Mouse (Mus musculus) layer of hippocampus, adult 9-10 months (tissue): ENCODE measurements around the gene Ubqln4.

ENCODE experiments used
- DNase-seq: peaks from one replicate; pipeline ENCODE4 v3.0.0; 2022; ENCODE audit warnings: low spot score

Ubqln4 gene

DNA sequence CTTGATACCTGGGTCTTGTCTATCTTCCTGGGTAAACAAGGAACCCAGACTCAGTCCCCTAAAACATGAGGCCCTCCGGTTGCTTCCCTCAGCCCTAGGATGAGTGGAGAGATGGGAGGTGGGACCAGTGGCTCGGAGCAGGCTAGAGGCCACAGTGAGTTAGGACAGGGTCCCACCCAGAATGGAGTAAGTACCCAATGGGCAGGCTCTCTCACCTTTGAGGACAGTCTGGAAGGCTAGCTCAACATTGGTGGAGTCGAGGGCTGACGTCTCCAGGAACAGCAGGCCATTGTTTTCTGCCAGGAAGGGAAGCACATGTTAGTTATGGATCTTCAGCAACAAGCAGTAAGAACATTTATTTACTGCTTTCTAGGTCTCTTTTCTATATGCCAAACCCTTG is 11.1 kb upstream of the Ubqln4 start:
- DNase-seq, result no peak

DNA sequence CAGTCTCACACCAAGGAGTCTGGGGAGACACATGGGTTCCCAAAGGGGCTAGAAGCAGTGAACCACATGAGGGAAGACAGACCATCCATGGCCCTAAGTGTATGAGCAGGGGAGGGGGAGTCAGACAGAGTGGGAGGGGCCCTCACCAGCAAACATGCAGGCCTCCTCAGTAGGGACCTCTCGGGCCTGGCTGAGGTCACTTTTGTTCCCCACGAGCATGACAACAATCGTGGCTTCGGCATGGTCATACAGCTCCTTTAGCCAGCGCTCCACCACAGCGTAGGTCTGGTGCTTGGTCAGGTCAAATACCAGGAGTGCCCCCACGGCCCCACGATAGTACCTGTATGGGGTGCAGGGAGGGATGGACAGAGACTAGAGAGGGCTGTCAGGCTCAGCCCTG is 10.4 kb upstream of the Ubqln4 start:
- no peak for DNase-seq

DNA sequence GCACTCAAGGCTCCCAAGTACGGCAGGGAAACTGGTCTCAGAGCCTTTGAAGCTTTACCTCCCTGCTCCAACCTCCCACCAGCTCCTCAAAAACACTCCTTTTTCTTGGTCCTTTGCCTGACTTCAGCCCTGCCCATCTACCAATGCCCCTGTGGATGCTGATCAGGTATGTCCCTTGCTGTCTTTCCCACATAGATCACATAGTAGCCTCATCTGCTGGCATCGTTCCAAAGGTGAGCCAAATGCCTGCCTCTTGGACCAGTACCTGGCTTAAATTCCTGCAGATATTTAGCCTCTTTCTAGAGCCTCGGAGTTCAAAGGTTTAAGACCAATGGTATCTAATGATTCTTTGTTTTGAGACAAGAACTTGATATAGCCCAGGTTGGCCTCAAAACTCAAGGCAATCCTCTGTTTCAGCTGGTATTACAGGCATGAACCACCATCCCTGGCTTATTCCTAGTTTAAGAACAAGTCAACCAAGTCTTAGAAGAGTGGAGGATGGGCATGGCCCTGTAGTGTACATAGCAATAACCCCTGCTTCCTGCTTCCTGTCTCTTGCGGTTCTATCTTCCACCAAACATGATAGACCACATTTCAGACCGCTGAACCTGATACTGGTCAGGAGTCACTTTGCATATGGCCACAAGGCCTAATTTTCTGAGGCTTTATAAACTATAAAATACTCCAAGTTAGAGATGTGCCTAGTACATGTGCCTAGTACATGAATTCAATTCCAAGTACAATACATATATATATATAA is 9.7 kb upstream of the Ubqln4 start:
- no peak for DNase-seq

DNA sequence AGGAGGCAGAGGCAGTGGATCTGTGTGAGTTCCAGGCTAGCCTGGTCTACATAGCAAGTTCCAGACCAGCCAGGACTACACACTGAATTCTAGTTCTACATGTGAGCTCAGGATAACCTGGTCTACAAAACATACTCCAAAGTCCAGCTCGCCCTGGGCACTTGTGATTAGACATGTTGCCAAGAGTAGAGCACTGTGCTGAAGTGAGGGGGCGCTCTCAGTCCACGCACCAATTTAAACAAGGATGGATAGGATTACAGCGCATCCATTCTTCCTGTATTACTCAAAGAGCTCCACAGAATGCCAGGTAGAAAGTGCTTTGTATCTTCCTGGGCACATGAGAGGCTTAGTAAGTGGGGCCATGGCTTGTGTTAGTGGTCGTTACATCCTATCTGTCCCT is 9.0 kb upstream of the Ubqln4 start:
- DNase-seq, result no peak

DNA sequence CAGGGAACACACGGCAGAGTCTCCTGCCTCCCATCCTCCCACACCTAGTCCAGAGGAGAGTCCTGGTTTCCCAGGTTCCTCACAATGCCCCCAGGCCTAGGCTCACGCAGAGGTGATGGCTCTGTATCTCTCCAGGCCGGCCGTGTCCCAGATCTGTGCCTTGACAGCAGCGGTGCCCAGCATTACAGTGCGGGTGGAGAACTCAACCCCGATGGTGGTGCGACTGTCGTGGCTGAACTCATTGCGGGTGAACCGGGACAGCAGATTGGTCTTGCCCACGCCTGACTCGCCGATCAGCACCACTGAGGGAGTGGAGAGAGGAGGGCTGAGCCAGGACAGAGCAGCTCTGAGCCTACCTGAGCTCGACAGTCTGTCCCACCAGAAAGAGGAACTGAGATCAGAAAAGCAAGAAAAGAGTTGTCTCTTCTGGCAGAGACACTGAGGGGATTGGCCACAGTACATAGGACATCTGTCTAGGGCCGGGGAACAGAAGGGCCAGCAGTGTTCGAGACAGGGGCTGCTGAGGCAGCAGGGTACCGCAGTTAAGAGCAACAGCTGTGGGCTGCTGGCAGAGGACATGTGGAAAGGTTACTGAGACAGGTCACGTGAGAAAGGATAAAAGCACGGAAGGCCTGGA is 8.5 kb upstream of the Ubqln4 start:
- DNase-seq, result no peak

DNA sequence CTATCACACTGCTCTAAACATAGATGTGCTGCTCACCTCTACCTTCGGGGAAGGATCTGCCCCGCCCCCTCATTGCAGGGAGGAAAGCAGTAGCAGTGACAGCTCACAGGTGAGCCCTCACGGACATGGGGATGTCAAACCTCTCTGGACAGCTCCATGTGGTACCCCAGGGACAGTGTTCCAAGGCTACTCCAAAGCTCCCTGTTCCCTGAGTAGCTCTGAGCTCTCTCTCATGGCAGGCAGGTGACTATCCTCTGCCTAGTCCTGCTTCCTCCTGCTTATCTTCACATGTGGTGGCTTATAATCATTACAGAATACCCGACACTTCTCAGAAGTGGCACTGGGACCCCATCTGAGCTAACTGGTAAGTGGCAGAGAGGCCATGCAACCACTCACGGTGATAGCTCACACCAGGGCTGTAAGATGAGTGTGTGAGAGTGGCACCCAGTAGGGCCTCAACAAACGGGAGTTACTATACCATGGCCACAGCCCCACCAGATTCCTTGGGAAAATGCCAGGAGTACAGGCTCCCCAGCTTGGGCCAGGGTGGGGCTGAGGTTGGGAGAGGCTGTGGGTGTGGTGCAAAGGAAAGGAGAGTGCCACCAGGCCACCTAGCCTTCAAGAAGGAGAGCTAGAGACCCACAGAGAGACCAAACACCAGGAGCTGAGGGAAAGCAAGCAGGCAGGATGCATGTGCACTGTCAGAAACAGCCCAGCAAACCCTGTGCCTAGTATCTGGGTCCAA is 6.7 kb upstream of the Ubqln4 start:
- DNase-seq, result no peak

DNA sequence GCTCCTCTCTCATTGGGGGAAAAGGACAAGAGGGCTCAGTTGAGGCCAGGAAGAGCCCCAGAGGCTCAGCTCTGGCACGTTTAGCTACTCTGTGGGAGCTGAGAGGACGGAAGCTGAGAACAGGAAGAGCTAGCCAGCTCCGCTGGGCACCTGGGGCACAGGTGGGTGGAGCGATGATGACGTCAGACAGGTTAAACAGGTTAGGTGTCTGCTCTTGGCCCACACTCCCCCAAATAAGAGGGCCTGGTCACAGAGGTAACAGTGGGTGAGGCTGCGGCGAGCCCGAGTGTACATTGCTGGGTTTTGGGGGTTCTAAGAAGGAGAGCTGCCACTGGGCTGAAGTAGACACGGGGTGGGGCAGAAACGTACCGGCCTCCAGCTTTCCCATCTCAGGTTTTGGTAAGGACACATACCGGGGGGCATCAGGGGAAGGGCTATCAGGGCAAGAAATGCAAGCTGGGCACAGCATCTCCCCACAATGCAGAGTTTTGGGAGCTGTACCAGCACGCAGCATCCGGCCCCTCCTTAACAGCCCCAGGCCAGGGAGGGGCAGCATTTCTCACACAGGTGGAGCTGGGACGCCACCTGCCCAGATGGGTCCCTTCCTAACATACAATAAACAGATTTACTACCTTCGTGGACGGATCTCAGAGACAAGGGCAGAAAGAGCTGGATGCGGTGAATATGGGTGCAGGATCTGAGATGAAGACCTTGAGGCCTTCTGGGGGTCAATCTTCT is 5.2 kb upstream of the Ubqln4 start, which contains the start of gene Rab25:
Gene Rab25 (minus strand): TSS at position 121 of the 738 bp plus-strand sequence.
- no peak for DNase-seq

DNA sequence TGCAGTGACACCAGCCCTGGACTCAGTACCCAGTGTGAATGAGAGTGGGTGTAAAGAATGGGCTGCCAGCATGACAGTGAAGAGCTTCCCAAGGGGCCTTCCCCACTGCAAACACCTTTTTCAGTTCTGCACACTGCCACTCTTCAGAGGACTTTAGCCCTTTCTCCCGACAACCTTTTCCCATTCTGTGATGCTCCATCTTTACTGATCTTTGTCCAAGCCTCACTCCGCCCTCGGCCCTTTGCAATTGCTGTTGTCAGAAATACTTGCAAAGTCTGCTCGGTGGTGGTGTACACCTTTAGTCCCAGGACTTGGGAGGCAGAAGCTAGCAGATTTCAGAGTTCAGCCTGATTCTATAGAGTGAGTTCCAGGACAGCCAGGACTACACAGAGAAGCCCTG is 2.0 kb upstream of the Ubqln4 start:
- DNase-seq, result no peak

DNA sequence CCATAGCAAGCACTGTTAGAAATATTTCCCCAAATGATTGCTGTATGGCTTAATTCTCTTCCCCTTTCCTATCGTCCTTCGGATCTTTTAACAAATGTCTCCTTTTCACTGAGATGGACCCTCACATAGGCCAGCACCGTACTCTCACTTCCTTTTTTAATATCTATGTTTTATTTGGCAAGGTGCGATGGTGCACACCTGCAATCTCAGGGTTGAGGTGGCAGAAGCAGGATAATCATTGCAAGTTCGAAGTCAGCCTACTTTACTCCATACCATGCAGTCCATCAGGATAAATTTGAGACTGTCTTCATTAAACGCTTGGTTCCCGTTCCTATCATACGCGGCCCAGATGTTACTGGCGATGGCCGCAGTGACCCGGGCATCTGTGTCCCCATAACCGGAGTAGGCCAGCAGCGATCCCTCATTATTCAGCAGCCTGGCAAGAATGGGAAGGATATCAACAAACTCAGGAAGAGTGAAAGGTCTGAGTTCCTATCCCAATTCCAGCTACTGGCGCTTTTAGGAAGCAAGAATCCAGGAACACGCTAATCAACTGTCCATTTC is 1.4 kb upstream of the Ubqln4 start:
- no peak for DNase-seq

DNA sequence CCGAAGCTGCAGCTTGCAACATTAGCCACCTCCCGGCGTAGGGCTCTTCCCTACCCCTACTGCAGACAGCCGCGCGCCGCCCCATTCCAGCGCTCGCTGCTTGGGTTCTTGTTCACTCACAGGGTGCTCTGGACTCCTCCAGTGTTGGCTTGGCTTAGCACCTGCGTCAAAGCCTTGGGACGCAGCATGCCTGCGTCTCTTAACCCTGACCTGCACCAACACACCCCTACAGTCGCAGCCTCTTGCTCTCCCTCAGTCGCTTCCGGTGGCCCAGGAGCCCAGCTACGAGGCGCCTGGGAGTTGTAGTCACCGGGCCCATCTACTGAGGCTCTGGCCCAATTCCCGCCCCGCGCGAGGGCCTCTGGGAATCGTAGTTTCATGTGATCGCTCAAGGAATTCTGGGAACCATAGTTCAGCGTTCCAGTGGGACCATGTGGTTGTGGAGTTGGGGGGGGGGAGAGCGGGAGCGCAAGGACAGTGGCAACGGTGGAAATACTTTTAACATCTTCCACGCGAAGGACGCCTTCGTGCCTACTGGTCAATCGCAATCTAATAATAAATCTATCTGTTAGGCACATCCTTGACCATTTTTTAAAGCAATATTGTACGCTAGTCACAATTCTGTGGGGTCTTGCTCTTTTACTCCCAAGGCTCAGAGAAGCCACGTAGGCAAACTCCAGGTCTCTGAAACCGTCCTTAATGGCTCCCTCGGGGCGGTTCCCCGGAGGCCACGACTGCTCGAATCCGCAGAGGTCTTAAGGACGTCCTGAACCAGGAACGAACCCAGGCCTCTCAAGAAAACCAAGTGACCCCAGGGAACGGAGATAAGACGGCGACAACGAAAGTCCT is 658 bp upstream of the Ubqln4 start, which contains the start of gene Lamtor2:
Gene Lamtor2 (minus strand): TSS at position 399 of the 849 bp plus-strand sequence.
- peak; percentile 95 for DNase-seq

DNA sequence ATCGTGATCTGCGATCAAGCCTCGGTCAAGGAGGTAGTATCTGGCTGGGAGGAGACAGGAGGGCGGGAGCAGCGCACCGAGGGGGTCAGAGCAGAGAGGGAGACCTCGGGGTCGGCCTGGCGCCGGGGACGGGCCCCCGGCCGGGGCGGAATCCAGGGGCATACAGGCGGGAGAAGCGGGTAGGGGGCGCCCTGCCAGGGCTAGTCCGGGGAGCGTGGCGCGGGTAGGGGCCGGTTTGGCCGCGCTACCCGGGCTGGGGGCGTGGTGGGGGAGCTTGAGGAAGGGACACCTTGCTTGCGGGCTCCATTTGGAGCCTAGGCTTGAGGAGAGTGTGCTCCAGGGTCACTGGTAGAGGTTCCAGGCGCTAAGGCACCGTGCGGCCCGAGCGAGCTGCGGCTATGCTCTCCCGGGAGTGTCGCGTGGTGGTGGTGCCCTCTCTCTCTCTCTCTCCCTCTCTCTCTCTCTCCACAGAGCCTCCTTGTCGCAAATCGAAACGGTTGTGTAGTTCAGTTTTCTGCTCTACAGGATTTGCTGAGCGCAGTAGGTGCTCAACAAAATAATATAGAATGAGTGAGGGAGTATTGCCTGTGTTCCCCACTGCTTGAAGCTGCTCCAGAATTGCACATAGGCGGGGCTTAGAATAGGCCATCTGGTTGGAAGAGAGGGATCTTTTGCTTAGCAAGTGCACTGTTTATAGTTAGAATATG is 475 bp downstream of the Ubqln4 start:
- DNase-seq, result no peak

DNA sequence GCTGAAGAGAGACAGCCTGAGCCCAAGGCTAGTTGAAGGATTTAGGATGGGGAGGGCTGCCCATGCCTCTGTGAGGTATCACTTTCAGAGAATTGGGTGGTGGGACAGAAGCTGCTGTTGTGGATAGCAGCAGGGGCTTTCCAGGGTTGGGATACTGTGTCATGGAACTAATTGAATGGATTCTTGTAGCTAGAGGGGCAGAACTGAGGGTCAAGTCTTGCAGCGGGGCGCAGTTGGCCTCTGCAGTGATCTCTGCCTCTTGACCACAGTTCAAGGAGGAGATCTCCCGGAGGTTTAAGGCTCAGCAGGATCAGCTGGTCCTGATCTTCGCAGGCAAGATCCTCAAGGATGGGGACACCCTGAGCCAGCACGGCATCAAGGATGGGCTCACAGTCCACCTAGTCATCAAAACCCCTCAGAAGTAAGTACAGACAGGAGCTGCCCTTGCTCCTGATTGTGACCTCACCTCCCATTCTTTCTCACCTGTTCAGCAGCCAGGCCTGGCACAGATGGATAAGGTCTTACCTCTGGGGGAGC is 1.6 kb downstream of the Ubqln4 start:
- no peak for DNase-seq

DNA sequence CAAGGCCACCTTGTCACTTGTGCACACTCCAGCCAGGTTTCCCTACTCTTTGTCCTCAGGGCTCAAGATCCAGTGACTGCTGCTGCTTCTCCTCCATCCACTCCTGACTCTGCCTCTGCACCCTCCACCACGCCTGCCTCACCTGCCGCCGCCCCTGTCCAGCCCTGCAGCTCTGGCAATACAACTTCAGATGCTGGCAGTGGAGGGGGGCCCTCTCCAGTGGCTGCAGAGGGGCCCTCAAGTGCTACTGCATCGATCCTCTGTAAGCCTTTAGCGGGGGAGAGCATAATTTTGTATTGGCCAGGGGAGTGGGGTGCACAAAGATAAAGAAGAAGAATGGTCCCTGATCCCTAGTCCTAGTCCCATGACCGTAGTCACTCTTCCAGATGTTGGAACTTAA is 2.2 kb downstream of the Ubqln4 start:
- no peak for DNase-seq

DNA sequence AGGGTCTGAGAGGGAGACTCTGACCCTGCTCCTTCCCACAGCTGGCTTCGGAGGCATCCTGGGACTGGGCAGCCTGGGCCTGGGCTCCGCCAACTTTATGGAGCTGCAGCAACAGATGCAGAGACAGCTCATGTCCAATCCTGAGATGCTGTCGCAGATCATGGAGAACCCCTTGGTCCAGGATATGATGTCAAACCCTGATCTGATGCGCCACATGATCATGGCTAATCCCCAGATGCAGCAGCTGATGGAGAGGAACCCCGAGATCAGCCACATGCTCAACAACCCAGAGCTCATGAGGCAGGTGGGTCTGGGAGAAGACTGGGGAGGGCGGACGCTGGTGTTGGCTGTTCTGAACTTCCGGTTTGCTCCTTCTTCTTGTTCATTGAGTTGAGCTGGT is 3.1 kb downstream of the Ubqln4 start:
- DNase-seq, result no peak

DNA sequence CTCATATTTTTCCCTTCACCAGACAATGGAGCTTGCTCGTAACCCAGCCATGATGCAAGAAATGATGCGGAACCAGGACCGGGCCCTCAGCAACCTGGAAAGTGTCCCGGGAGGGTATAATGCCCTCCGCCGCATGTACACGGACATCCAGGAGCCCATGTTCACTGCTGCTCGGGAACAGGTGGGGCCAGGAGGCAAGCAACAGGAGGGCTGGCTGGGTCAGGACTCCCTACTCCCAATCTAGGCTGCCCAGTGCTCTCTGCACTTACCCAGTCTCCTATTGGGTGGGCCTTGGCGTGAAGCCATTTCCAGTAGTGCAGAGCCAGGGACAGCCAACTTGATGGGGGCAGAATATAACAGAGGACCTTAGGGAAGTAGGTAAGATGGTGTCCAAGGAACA is 6.0 kb downstream of the Ubqln4 start:
- DNase-seq, result no peak

DNA sequence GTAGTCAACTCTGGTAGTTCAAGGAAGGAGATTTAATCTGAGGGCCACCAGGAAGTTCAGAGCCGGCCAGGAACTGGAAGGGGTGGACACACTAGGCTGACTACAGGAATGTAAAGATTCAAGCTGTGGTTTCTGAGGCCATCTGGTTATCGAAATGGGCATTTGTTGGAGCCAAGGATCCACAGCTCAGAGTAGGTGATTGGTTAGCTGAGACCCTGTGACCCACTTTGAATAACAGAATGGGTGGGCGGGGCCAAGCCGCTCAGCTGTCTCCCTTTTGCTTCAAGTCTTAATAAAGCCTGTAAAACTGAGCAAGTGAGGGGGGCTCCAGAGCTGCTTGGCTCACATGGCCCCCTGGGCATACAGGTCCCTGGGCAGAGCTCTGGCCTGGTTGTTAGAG is 8.4 kb downstream of the Ubqln4 start:
- no peak for DNase-seq

DNA sequence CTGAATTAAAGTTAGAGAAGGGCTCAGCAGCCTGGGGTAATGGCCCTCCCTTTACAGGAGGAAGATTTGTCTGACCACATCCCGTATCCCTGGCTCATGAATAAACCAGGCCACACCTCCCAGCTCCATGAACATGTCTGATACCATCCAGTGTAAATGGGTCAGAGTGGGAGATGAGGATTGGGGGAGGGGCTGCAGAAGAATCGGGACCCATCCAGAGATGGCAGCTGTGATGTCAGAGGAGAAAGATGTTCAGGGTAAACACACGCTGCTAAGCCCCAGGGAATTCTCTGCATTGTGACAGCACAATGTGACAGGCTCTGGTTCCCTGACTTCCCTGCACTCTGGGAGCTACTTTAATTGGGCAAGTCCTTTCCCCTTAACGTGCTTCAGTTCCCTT is 9.9 kb downstream of the Ubqln4 start:
- DNase-seq, result no peak

DNA sequence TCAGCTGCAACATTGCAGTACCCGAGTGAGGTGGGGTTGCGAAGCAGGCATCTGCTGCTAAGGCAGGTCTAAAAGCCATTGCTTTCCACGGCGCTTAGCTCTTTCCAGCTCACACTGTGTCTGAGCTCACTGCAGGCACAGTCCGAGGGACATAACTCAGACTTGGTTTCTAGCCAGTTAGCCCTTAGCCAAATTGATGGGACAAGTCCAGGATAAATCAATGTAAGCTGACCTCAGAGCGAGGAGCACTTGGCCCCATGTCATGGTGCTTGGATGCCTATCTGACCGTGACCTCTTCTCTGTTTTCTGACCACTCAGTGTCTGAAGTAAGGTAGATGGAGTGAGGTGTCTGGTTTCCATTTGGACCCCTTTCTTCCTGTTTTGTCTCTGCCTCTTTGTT is 10.4 kb downstream of the Ubqln4 start:
- DNase-seq, result no peak

DNA sequence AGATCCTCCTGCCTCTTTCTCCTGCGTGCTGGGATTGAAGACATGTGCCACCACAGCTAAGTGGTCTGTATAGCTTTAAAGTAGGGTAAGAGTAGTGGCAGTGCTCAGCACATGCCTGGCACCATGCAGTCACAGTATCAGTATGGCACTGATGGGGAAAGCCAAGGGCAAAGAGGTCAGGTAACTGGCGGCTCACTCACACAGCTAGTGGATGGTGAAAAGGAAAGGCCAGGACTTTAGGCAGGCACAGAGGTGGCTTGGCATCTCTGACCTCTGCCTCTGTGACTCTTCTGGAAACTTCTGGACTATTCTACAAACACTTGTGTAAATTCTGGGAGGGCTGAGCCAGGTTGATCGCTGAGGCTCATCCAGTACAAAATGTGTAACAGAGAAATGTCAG is 12.6 kb downstream of the Ubqln4 start:
- DNase-seq, result no peak

DNA sequence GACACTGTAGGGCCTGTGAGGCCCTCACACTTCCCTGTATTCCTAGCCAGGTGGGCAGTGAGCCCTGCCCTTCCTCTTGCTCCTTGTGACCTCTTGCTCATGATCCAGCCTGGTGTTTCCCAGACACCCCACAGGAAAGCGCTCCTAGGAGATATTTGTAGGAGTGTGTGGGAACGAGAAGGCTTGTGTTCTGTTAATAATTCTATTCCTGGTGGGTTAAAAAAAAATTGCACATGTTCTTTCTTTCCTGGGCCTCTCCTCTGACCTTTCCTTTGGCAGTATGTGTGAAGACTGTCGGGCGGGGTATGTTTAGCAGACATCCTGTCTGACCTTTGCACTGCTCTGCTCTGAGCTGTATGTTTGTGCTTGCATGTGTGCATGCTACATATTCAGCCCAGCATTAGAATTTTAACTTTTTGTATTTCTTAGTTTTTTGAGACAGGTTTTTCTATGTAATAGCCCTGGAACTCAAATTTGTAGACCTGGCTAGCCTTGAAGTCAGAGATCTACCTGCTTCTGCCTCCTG is 13.0 kb downstream of the Ubqln4 start:
- DNase-seq, result no peak
